Mouse (Mus musculus): ENCODE data around the gene Nuf2.

Nuf2 gene

DNA sequence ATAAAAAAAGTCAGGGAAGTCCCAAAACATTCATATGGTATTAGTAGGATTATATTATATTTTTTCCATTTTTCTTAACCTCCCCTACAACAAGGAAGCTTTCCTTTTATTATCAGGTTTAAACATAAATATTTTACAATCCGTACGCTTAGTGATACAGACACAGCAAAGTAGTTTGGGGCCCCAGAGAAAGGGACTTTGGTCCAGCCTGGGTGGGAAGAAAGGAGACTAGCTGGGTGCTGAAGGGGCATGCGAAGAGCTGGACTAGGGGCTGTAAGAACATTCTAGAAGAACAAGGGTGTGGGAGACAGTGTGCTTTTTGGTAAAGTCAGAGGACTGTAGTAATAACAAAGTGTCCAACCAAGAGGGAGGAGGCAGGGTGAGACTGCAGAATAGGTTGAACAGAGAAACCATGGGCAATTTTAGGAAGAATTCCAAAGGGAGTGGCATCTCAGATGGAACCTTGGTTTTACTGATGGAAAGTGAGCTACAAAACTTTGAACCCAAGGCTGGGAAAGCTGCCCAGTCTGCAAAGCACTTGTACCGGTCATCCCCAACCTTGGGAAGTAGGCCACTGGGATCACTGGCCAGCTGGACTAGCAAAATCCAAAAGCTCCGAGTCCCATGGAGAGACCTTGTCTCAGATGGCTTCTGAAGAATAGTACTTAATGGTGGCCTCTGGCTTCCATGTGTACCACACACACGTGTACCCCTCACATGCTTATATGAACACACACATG lies 48.5 kb downstream of the Nuf2 start:
- no peak for ATAC-seq (ENCODE audit: insufficient number of reproducible peaks, low FRiP score, low TSS enrichment)

DNA sequence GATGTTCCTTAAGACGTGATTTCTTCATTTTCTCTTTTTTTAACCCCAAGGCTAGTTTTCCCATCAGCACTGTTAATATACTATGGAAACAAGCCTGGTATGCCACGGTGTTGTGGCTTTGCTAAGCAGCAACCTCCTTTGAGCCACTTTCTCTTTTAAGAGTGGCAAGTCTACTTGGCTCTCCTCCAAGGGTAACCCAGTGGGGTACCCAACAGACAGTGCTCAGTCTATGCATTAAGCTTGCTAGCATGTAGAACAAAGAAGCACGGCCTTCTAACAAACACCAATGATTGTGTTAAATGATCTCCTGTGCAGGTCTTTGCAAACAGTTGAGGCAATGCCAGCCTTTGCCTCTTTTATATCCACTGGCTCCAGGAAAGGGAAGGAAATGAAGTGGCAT lies 60.1 kb downstream of the Nuf2 start:
- no peak for ATAC-seq (ENCODE audit: insufficient number of reproducible peaks, low FRiP score, low TSS enrichment)

DNA sequence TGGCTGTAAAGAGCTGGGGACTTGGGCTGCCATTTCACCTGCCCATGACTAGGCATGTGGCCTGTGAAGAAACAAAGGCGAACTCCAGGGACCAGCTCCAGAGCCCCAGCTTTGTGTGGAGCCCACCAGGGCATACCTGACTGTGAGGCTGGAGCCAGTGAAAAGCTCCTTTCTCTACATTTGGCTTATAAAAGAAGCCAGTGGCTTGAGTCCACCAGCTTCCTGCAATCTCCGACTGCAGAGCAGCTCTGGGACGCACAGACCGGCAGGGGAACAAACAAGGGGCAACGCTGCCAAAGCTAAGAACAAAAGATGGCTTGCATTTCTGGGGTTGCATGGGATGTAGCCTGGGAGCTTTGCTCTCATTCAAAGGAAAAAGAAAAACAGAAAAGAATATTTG lies 63.5 kb downstream of the Nuf2 start:
- no peak for ATAC-seq (ENCODE audit: insufficient number of reproducible peaks, low FRiP score, low TSS enrichment)

DNA sequence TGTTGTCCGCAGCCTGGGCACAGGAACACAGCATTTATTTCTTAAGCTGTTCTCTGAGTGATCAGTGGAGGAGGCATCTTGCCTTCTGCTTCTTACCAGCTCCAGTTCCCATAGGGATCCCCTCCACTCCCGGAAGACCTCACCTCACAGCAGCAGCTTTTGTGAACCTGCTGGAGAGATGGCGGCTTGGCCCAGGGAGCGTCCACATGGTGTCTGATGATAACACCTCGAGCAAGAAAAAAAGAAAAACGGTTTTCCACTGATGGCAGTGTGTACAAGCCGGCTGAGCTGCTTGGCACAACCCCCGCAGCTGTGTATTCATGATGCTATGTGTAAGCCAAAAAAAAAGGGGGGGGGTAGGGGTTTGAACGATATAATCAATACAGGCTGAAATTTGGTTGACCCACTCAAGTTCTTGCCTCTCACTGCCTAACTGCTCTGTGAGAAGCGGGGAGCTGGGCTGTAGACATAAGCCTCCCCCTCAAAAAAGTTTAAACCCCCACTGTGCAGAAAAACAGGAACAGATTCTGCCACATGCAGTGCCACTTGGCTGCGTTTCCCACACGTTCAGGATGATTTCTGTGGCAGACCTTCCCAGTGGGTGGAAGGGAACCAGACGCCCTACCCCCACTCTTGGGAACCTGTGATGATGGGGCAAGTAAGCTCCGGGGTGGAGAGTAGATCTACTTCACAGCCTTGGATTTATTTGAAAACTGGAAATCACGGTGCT lies 68.7 kb downstream of the Nuf2 start:
- peak; percentile 54 for ATAC-seq (ENCODE audit: insufficient number of reproducible peaks, low FRiP score, low TSS enrichment)

GRCm38 (mm10) chr1:169459071-169459782 lies 72.0 kb downstream of the Nuf2 start:
- ATAC-seq (ENCODE audit: insufficient number of reproducible peaks, low FRiP score, low TSS enrichment), result peak; percentile 23; the same call in 1 of the 2 replicates
